Mouse (Mus musculus) heart, embryonic 15.5 days (tissue): ENCODE measurements at regions not wholly inside any gene's neighbourhood (a gene's known extent, or its start where the extent isn't known, plus 50 kb on each side); places are given as distances from the start of the nearest gene placed in this dataset.
A peak's percentile ranks its signal among the peaks of the same experiment; 100 is the strongest.

ENCODE experiments used
- ATAC-seq: fragments of 200-750 bp; cut with Nextera tagmentation; replicated peaks from 2 replicates; pipeline ENCODE4 v1.8.0; 2017; ENCODE audit warnings: low read depth, moderate TSS enrichment; ENCODE audit not compliant: insufficient number of reproducible peaks, insufficient read depth, low FRiP score
- H3K27ac ChIP-seq: fragments of 300-500 bp; sonication (generic); 2 replicates; pipeline ENCODE4 v1.5.1; 2015; ENCODE audit warnings: mild to moderate bottlenecking, inconsistent platforms
- H3K27me3 ChIP-seq: fragments of 300-500 bp; sonication (generic); 2 replicates; pipeline ENCODE4 v1.6.1; 2015; ENCODE audit warnings: inconsistent platforms
- H3K36me3 ChIP-seq: fragments of 300-500 bp; sonication (generic); 2 replicates; pipeline ENCODE4 v1.6.1; 2015; ENCODE audit warnings: mild to moderate bottlenecking, inconsistent platforms
- H3K4me1 ChIP-seq: fragments of 300-500 bp; sonication (generic); replicated peaks from 2 replicates; pipeline ENCODE4 v1.6.1; 2015; ENCODE audit warnings: inconsistent platforms
- H3K4me2 ChIP-seq: fragments of 300-500 bp; sonication (generic); 2 replicates; pipeline ENCODE4 v1.6.1; 2015; ENCODE audit warnings: inconsistent platforms, mild to moderate bottlenecking, moderate library complexity
- H3K4me3 ChIP-seq: fragments of 300-500 bp; sonication (generic); 2 replicates; pipeline ENCODE4 v1.5.1; 2015; ENCODE audit warnings: mild to moderate bottlenecking, inconsistent platforms
- H3K9ac ChIP-seq: fragments of 300-500 bp; sonication (generic); 2 replicates; pipeline ENCODE4 v1.6.1; 2015; ENCODE audit warnings: mild to moderate bottlenecking, inconsistent platforms
- H3K9me3 ChIP-seq: fragments of 300-500 bp; sonication (generic); replicated peaks from 2 replicates; pipeline ENCODE4 v1.6.1; 2016; ENCODE audit warnings: inconsistent platforms
- WGBS: fragments of 180-500 bp; shearing (Covaris S2); methylation state at CpG from one replicate; pipeline ENCODE4 v1.1.7; 2015; ENCODE audit warnings: mixed read lengths; 5-methylcytosine and 5-hydroxymethylcytosine counted together

DNA sequence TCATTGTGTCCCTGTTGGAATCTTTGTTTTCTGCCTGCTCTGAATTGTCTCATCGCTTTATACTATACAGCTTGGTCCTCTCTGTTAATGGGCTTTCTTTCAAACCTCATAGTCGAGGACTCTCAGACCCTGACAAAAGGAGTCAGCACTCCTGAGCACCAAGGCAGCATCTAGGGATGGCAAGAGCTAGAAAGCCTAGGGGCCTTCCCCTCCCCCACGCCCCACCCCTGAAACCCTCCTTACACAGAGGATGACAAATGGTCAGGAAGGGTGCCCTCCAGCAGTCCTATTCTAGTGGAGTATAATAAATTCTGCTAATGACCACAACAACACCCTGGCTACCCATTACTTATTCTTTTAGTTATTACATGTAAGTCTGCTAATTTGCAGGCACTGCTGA lies 74.4 kb downstream of the Tbx19 start:
- H3K4me1 ChIP-seq = peaks cover 11% of the 10 kb centered on the region; the same call in 1 of the 2 replicates
- H3K4me2 ChIP-seq = no peak overlapping the region
- H3K9me3 ChIP-seq = no peaks in the 10 kb centered on the region
- no peak overlapping the region for H3K27ac ChIP-seq
- no peak for ATAC-seq
- H3K4me3 ChIP-seq = no peak overlapping the region
- no peaks in the 10 kb centered on the region for H3K36me3 ChIP-seq
- H3K27me3 ChIP-seq = no peaks in the 10 kb centered on the region
- 87% methylated on average over 3 of the region's 3 CpGs for WGBS
- no peak overlapping the region for H3K9ac ChIP-seq

DNA sequence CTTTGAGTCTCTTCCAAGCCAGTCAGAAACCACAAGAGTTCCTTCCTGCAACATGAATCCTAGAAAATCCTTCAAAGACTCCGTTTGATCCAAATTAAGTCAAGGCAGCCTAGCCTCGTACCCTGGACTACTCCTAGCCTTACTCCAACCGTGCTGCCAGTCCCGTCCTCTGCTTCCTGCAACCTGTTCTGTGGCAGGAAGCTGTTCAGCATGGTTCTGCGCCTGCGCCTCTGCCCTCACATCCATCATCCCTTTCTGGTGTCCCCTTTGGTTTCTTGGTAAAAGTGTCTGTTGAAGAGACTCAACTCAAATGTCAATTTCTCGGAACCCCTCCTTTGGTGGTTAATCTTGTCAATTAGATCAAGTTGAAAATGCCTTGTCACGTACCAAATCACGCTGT lies 75.8 kb downstream of the Tbx19 start:
- H3K4me3 ChIP-seq = no peak overlapping the region
- ATAC-seq = no peak
- H3K9ac ChIP-seq = no peak overlapping the region
- no peaks in the 10 kb centered on the region for H3K27me3 ChIP-seq
- no peaks in the 10 kb centered on the region for H3K9me3 ChIP-seq
- H3K4me2 ChIP-seq = no peak overlapping the region
- H3K4me1 ChIP-seq = peaks cover 8% of the 10 kb centered on the region; the same call in 1 of the 2 replicates
- no peaks in the 10 kb centered on the region for H3K36me3 ChIP-seq
- WGBS = 84% methylated on average over 9 of the region's 9 CpGs
- no peak overlapping the region for H3K27ac ChIP-seq

- H3K27me3 ChIP-seq = no peaks in the 10 kb centered on the region
- H3K36me3 ChIP-seq = no peaks in the 10 kb centered on the region
- no peak overlapping the region for H3K9ac ChIP-seq
- ATAC-seq = no peak
- H3K4me2 ChIP-seq = no peak overlapping the region
- H3K4me1 ChIP-seq = peaks cover 2% of the 10 kb centered on the region; the same call in 1 of the 2 replicates
- no peak overlapping the region for H3K4me3 ChIP-seq
- H3K27ac ChIP-seq = no peak overlapping the region
- WGBS = 84% methylated on average over 6 of the region's 6 CpGs
- H3K9me3 ChIP-seq = no peaks in the 10 kb centered on the region
These were observed 76.4 kb downstream of the Tbx19 start for GRCm38 (mm10) chr1:165084179-165084578.

- Histone ChIP-seq H3K4me3 (no peak overlapping the region), H3K27ac (no peak overlapping the region), H3K4me2 (no peak overlapping the region), H3K36me3 (no peaks in the 10 kb centered on the region), H3K9me3 (no peaks in the 10 kb centered on the region), H3K4me1 (peaks cover 4% of the 10 kb centered on the region), H3K9ac (no peak overlapping the region), H3K27me3 (no peaks in the 10 kb centered on the region)
- no peak for ATAC-seq
- 89% methylated on average over 9 of the region's 9 CpGs for WGBS
These were observed 80.2 kb downstream of the Tbx19 start for GRCm38 (mm10) chr1:165080351-165080750.

DNA sequence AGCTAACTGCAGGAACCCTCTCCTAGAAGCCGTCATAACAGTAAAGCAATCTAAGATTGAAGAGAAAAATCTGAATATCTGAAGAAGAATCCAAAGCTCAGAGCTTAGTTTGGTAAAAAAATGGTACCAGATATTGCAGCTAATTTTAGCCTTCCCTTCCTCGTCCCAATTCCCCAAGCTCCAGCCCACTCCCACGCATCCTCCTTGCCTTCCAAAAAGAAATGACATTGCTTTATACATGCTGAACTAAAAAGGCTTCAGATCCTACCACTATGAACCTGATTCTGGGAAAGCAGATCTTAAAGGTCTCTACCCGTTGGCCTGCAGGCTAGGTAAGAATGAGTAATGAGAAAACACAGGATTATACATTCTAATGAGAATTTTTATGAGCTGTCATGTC lies 83.3 kb downstream of the Tbx19 start:
- H3K27ac ChIP-seq = no peak overlapping the region

DNA sequence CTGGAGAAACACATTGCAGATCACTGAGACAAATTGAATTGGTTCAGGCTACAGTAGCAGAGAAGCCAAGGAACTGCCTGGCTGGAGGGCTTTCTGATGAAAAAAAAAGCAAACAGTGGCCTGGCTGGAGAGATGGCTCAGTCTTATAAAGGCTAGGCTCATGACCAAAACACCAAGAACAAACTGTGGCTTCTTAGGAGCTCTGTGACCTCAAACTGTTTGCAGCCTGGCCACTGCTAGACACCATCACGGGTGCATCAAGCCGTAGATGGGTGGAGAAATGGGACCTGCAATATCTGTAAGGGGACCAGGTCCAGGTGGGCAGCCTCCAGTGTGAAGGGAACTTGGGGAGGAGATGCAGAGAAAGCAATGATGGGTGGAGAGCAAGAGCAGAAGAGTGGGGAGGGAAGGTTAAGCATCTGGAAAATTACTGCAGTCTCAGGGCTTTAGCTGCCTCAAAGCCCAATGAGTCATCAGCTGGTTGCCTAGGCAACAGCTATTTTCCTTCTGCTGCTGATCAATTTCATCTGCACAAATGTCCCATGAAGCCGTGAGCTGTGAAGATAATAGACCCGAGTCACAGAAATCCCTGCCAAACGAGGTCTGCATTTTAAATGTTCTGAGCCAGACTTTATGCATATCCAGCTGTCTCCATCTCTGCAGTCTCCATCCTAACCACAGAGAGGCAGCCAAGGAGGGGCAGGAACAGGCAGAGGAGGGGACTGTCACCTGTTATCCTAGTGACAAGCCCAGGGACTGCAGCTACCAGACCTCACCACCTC lies 85.1 kb downstream of the Tbx19 start:
- ATAC-seq = peak; percentile 53
- H3K36me3 ChIP-seq = no peaks in the 10 kb centered on the region
- peak overlapping the region; percentile 47 for H3K27ac ChIP-seq
- peaks cover 4% of the 10 kb centered on the region for H3K4me1 ChIP-seq
- no peak overlapping the region for H3K4me2 ChIP-seq
- no peak overlapping the region for H3K4me3 ChIP-seq
- no peaks in the 10 kb centered on the region for H3K9me3 ChIP-seq
- H3K9ac ChIP-seq = no peak overlapping the region
- 53% methylated on average over 5 of the region's 5 CpGs for WGBS
- H3K27me3 ChIP-seq = no peaks in the 10 kb centered on the region

More for the DNA sequence above, 83.3 kb downstream of the Tbx19 start:
- no peak overlapping the region for H3K4me2 ChIP-seq
- WGBS = 62% methylated on average over 4 of the region's 4 CpGs
- H3K9me3 ChIP-seq = no peaks in the 10 kb centered on the region
- no peak overlapping the region for H3K9ac ChIP-seq
- H3K36me3 ChIP-seq = no peaks in the 10 kb centered on the region
- H3K4me1 ChIP-seq = peaks cover 4% of the 10 kb centered on the region
- no peak overlapping the region for H3K4me3 ChIP-seq
- H3K27me3 ChIP-seq = no peaks in the 10 kb centered on the region
- no peak for ATAC-seq

- Histone ChIP-seq H3K36me3 (no peaks in the 10 kb centered on the region), H3K9ac (no peak overlapping the region), H3K27me3 (no peaks in the 10 kb centered on the region), H3K4me3 (no peak overlapping the region), H3K4me1 (peaks cover 4% of the 10 kb centered on the region), H3K27ac (no peak overlapping the region), H3K4me2 (no peak overlapping the region), H3K9me3 (no peaks in the 10 kb centered on the region)
- 87% methylated on average over 4 of the region's 4 CpGs for WGBS
- no peak for ATAC-seq
These were observed 88.6 kb downstream of the Tbx19 start for GRCm38 (mm10) chr1:165071831-165072491.

DNA sequence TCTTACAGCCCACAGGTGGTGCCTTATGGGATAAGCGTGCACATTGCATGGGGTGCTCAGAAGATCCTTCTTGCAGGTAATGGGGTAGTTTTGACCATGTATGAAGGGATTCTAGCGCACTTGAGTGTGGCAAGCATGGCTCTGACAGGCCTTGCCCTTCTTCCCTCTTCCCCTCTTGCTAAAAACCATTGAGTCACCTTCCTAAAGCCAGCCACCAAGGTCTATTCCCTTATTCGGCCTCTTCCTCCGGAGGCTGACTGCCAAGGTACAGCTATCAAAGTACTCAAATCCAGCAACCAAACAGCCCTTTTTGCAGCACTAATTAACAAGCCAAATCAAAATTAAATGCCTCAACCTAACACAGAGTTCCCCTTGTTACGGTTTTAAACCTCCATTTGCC lies 95.6 kb downstream of the Tbx19 start:
- Histone ChIP-seq H3K27me3 (no peaks in the 10 kb centered on the region), H3K27ac (no peak overlapping the region), H3K9ac (no peak overlapping the region), H3K36me3 (no peaks in the 10 kb centered on the region), H3K4me2 (no peak overlapping the region), H3K9me3 (no peaks in the 10 kb centered on the region), H3K4me1 (no peaks in the 10 kb centered on the region), H3K4me3 (no peak overlapping the region)
- WGBS = 80% methylated on average over 5 of the region's 5 CpGs
- no peak for ATAC-seq

DNA sequence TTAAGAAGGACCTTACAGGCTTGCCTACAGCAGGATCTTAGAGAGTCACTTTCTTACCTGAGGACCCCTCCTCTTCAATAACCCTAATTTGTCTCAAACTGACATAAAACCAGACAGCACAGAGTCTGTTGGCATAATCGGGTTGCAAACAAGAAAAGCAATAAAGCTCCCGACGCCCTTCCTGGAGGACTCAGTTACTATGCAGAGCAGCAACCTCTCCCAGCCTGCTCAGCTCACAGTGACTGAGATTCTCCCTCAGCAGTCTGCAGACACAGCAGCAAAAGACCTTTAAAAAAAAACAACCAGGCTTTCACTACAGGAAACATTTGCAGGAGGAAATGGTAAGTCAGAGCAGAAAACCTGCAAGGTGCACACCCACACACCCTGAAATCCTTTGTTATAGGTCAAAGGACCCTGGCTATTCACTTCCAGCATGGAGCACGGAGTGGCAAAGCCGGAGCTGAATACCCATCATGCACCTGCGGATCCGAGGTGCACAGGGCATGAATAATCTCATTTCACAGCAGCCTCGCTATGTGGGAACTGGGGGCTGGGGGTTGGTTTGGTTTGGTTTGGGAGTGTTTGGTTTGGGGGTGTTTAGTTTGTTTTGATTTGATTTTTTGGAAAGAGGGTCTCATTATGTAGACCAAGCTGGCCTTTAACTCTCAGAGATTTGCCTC lies 97.6 kb downstream of the Tbx19 start:
- Histone ChIP-seq H3K4me2 (no peak overlapping the region), H3K4me1 (no peaks in the 10 kb centered on the region), H3K9ac (no peak overlapping the region), H3K9me3 (no peaks in the 10 kb centered on the region), H3K4me3 (no peak overlapping the region), H3K27ac (no peak overlapping the region), H3K27me3 (no peaks in the 10 kb centered on the region), H3K36me3 (no peaks in the 10 kb centered on the region)
- no peak for ATAC-seq
- 77% methylated on average over 8 of the region's 8 CpGs for WGBS

GRCm38 (mm10) chr1:165061420-165061819 lies 99.2 kb downstream of the Tbx19 start:
- Histone ChIP-seq H3K9ac (no peak overlapping the region), H3K4me2 (no peak overlapping the region), H3K36me3 (no peaks in the 10 kb centered on the region), H3K4me3 (no peak overlapping the region), H3K27ac (no peak overlapping the region), H3K9me3 (no peaks in the 10 kb centered on the region), H3K4me1 (no peaks in the 10 kb centered on the region), H3K27me3 (no peaks in the 10 kb centered on the region)
- no peak for ATAC-seq
- WGBS = 55% methylated on average over 3 of the region's 3 CpGs

DNA sequence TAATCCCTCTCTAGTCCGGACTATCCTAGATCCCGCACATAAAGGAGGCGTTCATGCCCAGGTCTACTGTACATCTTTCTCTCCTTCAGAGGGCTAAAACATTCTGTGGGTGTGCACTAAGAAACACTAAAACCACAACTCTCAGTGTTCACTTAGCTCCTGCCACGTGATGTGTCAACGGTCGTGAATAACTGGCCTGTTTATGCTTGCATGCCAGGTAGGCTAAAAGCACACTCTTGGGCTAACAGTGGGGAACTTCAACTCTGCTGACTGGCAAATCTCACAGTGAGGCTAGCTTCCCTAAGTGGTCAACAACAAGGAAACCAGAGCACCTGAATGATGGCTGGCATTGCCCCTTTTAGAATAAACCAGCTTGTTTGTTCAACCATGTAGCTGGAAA lies 106.3 kb downstream of the Tbx19 start:
- no peaks in the 10 kb centered on the region for H3K4me1 ChIP-seq
- H3K27me3 ChIP-seq = no peaks in the 10 kb centered on the region
- no peak overlapping the region for H3K4me2 ChIP-seq
- no peak overlapping the region for H3K27ac ChIP-seq
- H3K36me3 ChIP-seq = no peaks in the 10 kb centered on the region
- no peak overlapping the region for H3K4me3 ChIP-seq
- ATAC-seq = no peak
- no peaks in the 10 kb centered on the region for H3K9me3 ChIP-seq
- 79% methylated on average over 6 of the region's 6 CpGs for WGBS
- no peak overlapping the region for H3K9ac ChIP-seq
